Mouse (Mus musculus): Measurements from ENCODE around the gene Apobec1.
"Not testable (repeated sequence)": the region's sequence is repeated elsewhere in the genome, so short reads cannot be mapped to it uniquely, and the experiment has no call there.

Apobec1 gene

DNA sequence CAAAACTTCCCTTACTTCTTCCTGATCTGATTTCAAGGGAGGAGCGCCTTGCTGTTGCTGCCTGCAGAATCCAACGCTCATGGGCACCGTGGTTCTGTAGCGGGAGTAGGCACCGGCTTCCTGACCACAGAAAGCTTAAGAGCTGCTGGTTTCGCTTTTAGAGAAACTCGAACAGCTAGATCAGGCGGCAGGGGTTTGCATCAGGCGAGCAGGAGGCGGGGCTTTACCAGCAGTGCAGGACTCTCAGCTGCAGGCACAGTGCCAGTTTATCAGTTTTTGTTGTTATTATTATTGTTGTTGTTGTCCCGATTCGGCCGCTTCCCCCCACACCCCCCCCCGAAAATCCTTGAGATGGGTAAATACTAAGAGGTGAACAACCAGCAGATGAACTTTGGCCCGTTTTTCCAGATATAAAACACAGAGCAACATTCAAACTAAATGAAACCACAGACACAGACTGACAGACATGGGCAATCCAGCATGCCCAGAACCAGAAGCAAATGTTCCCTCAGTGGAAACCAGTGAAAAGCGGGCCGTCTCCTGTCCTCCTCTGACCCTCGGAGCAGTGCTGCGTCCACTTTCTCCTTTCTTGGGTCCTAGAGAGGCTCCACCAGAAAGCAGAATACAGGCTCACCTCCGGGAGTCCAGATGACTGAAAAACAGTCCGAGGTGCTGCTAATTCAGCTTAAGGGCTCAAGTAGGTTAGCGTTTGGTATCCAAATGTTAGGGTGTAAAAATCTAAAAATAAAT, at the start of gene Apobec1:
Gene Apobec1, minus strand, starts transcription at position 203 of the 750 bp plus-strand sequence.
- H3K36me3 ChIP-seq (ENCODE audit: control insufficient read depth, insufficient read depth, low read length, poor library complexity, severe bottlenecking), result no peaks in the 10 kb centered on the region
- DNase-seq (ENCODE audit: low read depth, low spot score), result peak; percentile 86
- no peaks in the 10 kb centered on the region for H3K27me3 ChIP-seq (ENCODE audit: control insufficient read depth, insufficient read depth, low read length, poor library complexity, severe bottlenecking)

GRCm38 (mm10) chr6:122650398-122650980, 48.2 kb upstream of the Apobec1 start:
- no peak for DNase-seq (ENCODE audit: low read depth, low spot score)
- Histone ChIP-seq H3K27me3 (ENCODE audit: control insufficient read depth, insufficient read depth, low read length, poor library complexity, severe bottlenecking) (no peaks in the 10 kb centered on the region), H3K36me3 (ENCODE audit: control insufficient read depth, insufficient read depth, low read length, poor library complexity, severe bottlenecking) (no peaks in the 10 kb centered on the region)

DNA sequence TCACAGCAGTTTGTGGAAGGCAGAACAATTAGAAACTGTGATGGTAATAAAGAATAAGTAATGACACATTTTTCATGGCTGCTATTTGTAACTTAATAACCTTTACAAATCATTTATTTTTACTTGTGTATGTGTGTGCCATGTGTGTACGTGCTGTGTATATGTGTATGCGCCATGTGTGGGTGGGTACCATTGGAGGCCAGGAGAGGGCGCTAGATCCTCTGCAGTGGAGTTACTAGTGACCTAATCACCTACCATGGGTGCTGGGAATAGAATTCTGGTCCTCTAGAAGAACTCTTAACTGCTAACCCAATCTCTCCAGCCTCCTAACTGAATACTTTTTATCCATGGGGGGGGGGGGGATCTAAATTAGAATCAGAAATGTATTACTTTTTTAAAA, 47.7 kb upstream of the Apobec1 start:
- Histone ChIP-seq H3K27me3 (ENCODE audit: control insufficient read depth, insufficient read depth, low read length, poor library complexity, severe bottlenecking) (no peaks in the 10 kb centered on the region), H3K36me3 (ENCODE audit: control insufficient read depth, insufficient read depth, low read length, poor library complexity, severe bottlenecking) (no peaks in the 10 kb centered on the region)
- DNase-seq (ENCODE audit: low read depth, low spot score), result no peak

DNA sequence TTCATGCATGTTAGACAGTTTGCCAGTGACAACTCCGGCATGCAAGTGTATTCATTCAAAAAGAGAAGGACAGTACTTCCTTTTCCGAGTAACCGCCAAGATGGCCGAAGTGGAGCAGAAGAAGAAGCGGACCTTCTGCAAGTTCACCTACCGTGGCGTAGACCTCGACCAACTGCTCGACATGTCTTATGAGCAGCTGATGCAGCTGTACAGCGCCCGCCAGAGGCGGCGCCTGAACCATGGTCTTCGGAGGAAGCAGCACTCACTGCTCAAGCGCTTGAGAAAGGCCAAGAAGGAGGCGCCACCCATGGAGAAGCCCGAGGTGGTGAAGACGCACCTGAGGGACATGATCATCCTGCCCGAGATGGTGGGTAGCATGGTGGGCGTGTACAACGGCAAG, 42.0 kb upstream of the Apobec1 start:
- DNase-seq (ENCODE audit: low read depth, low spot score); H3K36me3 ChIP-seq (ENCODE audit: control insufficient read depth, insufficient read depth, low read length, poor library complexity, severe bottlenecking); H3K27me3 ChIP-seq (ENCODE audit: control insufficient read depth, insufficient read depth, low read length, poor library complexity, severe bottlenecking): not testable (repeated sequence)

GRCm38 (mm10) chr6:122637566-122637965, 35.3 kb upstream of the Apobec1 start:
- not testable (repeated sequence) for H3K27me3 ChIP-seq (ENCODE audit: control insufficient read depth, insufficient read depth, low read length, poor library complexity, severe bottlenecking); H3K36me3 ChIP-seq (ENCODE audit: control insufficient read depth, insufficient read depth, low read length, poor library complexity, severe bottlenecking); DNase-seq (ENCODE audit: low read depth, low spot score)

GRCm38 (mm10) chr6:122636666-122637065, 34.4 kb upstream of the Apobec1 start:
- H3K27me3 ChIP-seq (ENCODE audit: control insufficient read depth, insufficient read depth, low read length, poor library complexity, severe bottlenecking), result no peaks in the 10 kb centered on the region
- no peak for DNase-seq (ENCODE audit: low read depth, low spot score)
- no peaks in the 10 kb centered on the region for H3K36me3 ChIP-seq (ENCODE audit: control insufficient read depth, insufficient read depth, low read length, poor library complexity, severe bottlenecking)

GRCm38 (mm10) chr6:122635315-122635714, 33.1 kb upstream of the Apobec1 start:
- Histone ChIP-seq H3K36me3 (ENCODE audit: control insufficient read depth, insufficient read depth, low read length, poor library complexity, severe bottlenecking) (no peaks in the 10 kb centered on the region), H3K27me3 (ENCODE audit: control insufficient read depth, insufficient read depth, low read length, poor library complexity, severe bottlenecking) (no peaks in the 10 kb centered on the region)
- no peak for DNase-seq (ENCODE audit: low read depth, low spot score)

GRCm38 (mm10) chr6:122633411-122633810, 31.2 kb upstream of the Apobec1 start:
- peak; percentile 51 for DNase-seq (ENCODE audit: low read depth, low spot score)
- no peaks in the 10 kb centered on the region for H3K36me3 ChIP-seq (ENCODE audit: control insufficient read depth, insufficient read depth, low read length, poor library complexity, severe bottlenecking)
- H3K27me3 ChIP-seq (ENCODE audit: control insufficient read depth, insufficient read depth, low read length, poor library complexity, severe bottlenecking), result no peaks in the 10 kb centered on the region

GRCm38 (mm10) chr6:122627469-122628108, 25.3 kb upstream of the Apobec1 start:
- H3K27me3 ChIP-seq (ENCODE audit: control insufficient read depth, insufficient read depth, low read length, poor library complexity, severe bottlenecking), result no peaks in the 10 kb centered on the region
- no peaks in the 10 kb centered on the region for H3K36me3 ChIP-seq (ENCODE audit: control insufficient read depth, insufficient read depth, low read length, poor library complexity, severe bottlenecking)
- no peak for DNase-seq (ENCODE audit: low read depth, low spot score)

DNA sequence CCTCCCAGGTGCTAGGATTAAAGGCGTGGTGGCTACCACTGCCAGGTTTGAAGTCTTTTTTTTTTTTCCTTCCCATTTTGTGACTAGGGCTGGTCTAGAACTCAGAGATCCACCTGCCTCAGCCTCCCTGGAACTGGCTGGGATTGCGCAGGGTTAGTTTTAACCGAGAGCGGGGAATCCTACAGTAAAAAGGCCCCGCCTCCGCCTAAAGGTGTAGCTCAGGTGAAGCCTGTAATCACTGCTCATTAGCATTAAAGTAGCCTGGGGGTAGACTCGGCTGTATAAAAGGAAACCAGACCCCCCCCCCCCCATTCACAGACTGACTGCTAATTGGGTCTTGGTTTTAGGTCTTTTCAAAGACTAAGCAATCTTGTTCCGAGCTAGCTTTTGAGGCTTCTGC, 23.9 kb upstream of the Apobec1 start, which contains the start of gene Dppa3:
Gene Dppa3, plus strand, starts transcription at position 301 of the 400 bp plus-strand sequence.
- no peak for DNase-seq (ENCODE audit: low read depth, low spot score)
- Histone ChIP-seq H3K36me3 (ENCODE audit: control insufficient read depth, insufficient read depth, low read length, poor library complexity, severe bottlenecking) (no peaks in the 10 kb centered on the region), H3K27me3 (ENCODE audit: control insufficient read depth, insufficient read depth, low read length, poor library complexity, severe bottlenecking) (no peaks in the 10 kb centered on the region)

DNA sequence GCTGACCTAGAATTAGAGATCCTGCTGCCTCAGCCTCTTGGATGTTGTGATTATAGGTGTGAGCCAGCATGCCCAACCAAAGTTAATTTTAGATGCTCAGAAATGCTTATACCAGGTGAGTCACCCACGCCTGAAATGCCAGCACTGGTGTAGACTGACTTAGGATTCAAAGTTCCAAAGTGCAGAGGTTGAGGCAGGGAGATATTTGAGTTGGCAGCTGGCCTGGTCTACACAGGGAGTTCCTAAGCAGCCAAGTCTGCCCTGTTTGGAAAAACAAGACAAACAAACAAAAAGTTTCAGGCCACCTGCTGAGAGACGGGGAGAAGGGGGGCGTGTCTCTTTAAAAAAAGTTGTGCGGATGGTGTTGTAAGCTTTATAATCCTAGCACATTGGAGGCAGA, 22.9 kb upstream of the Apobec1 start:
- DNase-seq (ENCODE audit: low read depth, low spot score), result no peak
- Histone ChIP-seq H3K27me3 (ENCODE audit: control insufficient read depth, insufficient read depth, low read length, poor library complexity, severe bottlenecking) (no peaks in the 10 kb centered on the region), H3K36me3 (ENCODE audit: control insufficient read depth, insufficient read depth, low read length, poor library complexity, severe bottlenecking) (no peaks in the 10 kb centered on the region)

DNA sequence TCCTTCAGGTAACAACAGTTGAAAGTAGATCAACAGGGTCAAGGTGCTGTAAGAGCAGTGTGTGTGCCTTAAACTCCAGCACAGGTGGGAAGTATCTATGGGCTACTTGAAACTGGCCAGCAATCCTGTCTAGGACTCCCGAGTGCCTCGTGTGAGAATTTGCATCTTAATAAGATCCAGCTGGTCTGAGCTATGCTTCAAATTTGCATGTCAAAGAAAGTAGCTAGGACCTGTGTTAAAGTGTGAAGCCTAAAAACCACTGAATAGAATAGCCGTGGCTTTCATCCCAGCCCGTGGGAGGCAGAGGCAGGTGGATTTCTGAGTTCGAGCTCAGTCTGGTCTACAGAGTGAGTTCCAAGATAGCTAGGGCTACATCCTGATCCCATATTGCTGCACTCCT, 22.2 kb upstream of the Apobec1 start:
- Histone ChIP-seq H3K36me3 (ENCODE audit: control insufficient read depth, insufficient read depth, low read length, poor library complexity, severe bottlenecking) (no peaks in the 10 kb centered on the region), H3K27me3 (ENCODE audit: control insufficient read depth, insufficient read depth, low read length, poor library complexity, severe bottlenecking) (no peaks in the 10 kb centered on the region)
- DNase-seq (ENCODE audit: low read depth, low spot score), result no peak

GRCm38 (mm10) chr6:122621066-122621465, 18.8 kb upstream of the Apobec1 start:
- Histone ChIP-seq H3K36me3 (ENCODE audit: control insufficient read depth, insufficient read depth, low read length, poor library complexity, severe bottlenecking) (no peaks in the 10 kb centered on the region), H3K27me3 (ENCODE audit: control insufficient read depth, insufficient read depth, low read length, poor library complexity, severe bottlenecking) (no peaks in the 10 kb centered on the region)
- no peak for DNase-seq (ENCODE audit: low read depth, low spot score)

DNA sequence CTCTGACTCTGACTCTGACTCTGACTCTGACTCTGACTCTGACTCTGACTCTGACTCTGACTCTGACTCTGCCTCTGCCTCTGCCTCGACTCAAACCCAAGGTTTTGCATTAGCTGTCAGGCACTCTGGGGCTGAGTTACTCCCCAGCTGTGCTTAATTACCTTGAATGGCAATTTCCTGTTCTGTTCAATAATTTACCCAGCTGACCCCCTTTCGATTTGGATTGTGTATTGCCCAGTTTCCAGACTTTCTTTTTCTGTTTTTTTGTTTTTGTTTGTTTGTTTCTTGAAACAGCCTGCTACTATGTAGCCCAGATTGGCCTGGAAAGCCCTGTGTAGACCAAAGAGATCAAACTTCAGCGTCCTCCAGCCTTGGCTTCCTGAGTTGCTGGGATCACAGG, 13.8 kb upstream of the Apobec1 start:
- DNase-seq (ENCODE audit: low read depth, low spot score), result no peak
- H3K36me3 ChIP-seq (ENCODE audit: control insufficient read depth, insufficient read depth, low read length, poor library complexity, severe bottlenecking), result no peaks in the 10 kb centered on the region
- no peaks in the 10 kb centered on the region for H3K27me3 ChIP-seq (ENCODE audit: control insufficient read depth, insufficient read depth, low read length, poor library complexity, severe bottlenecking)

GRCm38 (mm10) chr6:122614047-122614446, 11.8 kb upstream of the Apobec1 start:
- Histone ChIP-seq H3K27me3 (ENCODE audit: control insufficient read depth, insufficient read depth, low read length, poor library complexity, severe bottlenecking) (no peaks in the 10 kb centered on the region), H3K36me3 (ENCODE audit: control insufficient read depth, insufficient read depth, low read length, poor library complexity, severe bottlenecking) (no peaks in the 10 kb centered on the region)
- peak; percentile 66 for DNase-seq (ENCODE audit: low read depth, low spot score)
